Mouse (Mus musculus) lung, adult 18-20 months (tissue): ENCODE data around the gene Arap1.

Experiments used
- DNase-seq, 2 experiments: peaks; one replicate each; pipeline ENCODE4 v3.0.0; 2022; ENCODE audit warnings: mixed read lengths in 2 of 2

Gene Arap1

GRCm38 (mm10) chr7:101452669-101453068 lies 104.8 kb downstream of the Arap1 start:
- no peak for DNase-seq

GRCm38 (mm10) chr7:101453296-101453695 lies 105.4 kb downstream of the Arap1 start:
- DNase-seq = no peak

GRCm38 (mm10) chr7:101453725-101454124 lies 105.9 kb downstream of the Arap1 start:
- no peak for DNase-seq

GRCm38 (mm10) chr7:101454479-101454878 lies 106.6 kb downstream of the Arap1 start:
- no peak for DNase-seq

- DNase-seq = no peak
Observed at GRCm38 (mm10) chr7:101455141-101455540, 107.3 kb downstream of the Arap1 start.

GRCm38 (mm10) chr7:101456318-101456717 lies 108.5 kb downstream of the Arap1 start:
- no peak for DNase-seq

- no peak for DNase-seq
Observed at GRCm38 (mm10) chr7:101456789-101457188, 108.9 kb downstream of the Arap1 start.

DNA sequence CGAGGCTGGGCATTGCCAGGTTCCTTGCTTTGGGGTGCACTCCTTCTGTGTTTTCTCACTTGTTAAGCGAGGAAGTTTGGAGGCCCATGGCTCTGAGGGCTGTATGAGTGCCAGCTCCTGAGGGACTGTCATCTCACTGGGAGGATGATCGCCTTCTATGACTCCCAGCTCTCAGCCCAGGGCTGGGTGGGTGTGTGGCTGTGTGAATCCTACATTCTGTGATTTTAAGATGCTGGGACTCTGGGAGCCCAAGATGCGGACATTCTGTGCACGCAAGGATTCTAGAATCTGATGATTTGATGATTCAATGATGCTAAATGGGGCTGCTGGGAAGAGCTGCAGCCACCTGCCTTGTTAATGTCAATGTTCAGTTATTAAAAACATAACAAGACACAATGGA lies 109.4 kb downstream of the Arap1 start:
- no peak for DNase-seq

GRCm38 (mm10) chr7:101457801-101458200 lies 109.9 kb downstream of the Arap1 start:
- no peak for DNase-seq

- no peak for DNase-seq
Observed at GRCm38 (mm10) chr7:101458278-101458781, 110.5 kb downstream of the Arap1 start.

GRCm38 (mm10) chr7:101459305-101459813 lies 111.5 kb downstream of the Arap1 start:
- DNase-seq = no peak

GRCm38 (mm10) chr7:101459923-101460607 lies 112.2 kb downstream of the Arap1 start:
- DNase-seq = no peak

DNA sequence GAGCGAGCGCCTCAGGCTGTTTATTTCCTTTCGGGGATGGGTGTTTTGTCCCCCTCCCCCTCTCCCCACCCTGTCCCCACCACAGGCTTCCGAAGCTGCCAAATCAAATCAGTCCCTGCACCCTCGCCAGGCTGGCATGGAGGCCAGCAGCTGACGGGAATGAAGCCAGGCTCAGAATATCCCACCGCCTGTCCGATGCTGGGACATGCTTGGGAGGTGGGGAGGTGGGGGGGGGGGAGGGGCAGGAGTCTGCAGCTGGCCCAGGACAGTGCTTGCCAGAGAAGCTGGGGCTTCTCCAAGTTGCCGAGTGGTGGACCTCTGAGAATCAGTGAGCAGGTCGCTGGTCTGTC lies 112.7 kb downstream of the Arap1 start:
- DNase-seq = no peak

DNA sequence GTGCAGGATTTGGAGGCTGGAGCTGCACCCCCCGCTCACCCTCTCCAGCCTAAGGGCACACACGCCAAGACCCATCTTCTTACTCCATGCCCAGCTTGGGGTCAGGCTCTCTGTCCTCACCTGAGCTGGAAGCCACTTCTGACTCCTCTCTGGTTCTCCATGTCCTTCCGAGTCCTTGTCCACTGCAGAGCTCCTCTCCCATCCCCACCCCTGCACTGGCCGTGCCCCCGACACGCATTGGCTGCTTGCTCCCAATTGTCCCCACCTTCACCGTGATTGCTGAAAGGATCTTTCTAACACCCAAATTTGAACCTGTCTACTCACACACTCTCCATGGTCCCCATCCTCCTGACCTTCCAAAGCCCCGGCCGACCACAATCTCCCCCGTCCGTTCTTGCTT lies 113.7 kb downstream of the Arap1 start:
- no peak for DNase-seq
